Mouse (Mus musculus) myocyte (in vitro differentiated cells): Measurements from ENCODE around the gene Suox.

Experiments used
- CEBPB ChIP-seq: IDR thresholded peaks from 2 replicates; pipeline ENCODE4 v1.6.1; 2011; ENCODE audit warnings: mild to moderate bottlenecking, moderate library complexity; ENCODE audit not compliant: poor library complexity, insufficient read depth, severe bottlenecking
- E2F4 ChIP-seq: IDR thresholded peaks from one replicate; pipeline ENCODE4 v1.6.1; 2011; ENCODE audit warnings: mild to moderate bottlenecking, control low read depth, moderate library complexity; ENCODE audit not compliant: insufficient read depth
- POLR2A ChIP-seq: IDR thresholded peaks from one replicate; pipeline ENCODE4 v1.6.1; 2011; ENCODE audit warnings: low read depth, mild to moderate bottlenecking, control low read depth, moderate library complexity; ENCODE audit not compliant: insufficient read length
- TCF12 ChIP-seq: IDR thresholded peaks from one replicate; pipeline ENCODE4 v1.6.1; 2011; ENCODE audit warnings: mild to moderate bottlenecking, control low read depth; ENCODE audit not compliant: poor library complexity, insufficient read depth, severe bottlenecking

- TF ChIP-seq E2F4 (no peak), POLR2A (no peak), CEBPB (no peak), TCF12 (no peak)
These were observed 25.1 kb upstream of the Suox start for GRCm38 (mm10) chr10:128699006-128699405.
